Mouse (Mus musculus) kidney, postnatal 0 days (tissue): ENCODE results near the gene Hils1. TPM values are rescaled to one million over a fixed set of nuclear protein-coding genes. Genes with fewer than 3 reads are reported as not detected.

ENCODE experiments used
- ATAC-seq: fragments of 200-750 bp; cut with Nextera tagmentation; replicated peaks from 2 replicates; pipeline ENCODE4 v1.8.0; 2017; ENCODE audit warnings: low read depth, moderate number of reproducible peaks, moderate TSS enrichment, moderate library complexity; ENCODE audit not compliant: low FRiP score
- DNase-seq: peaks from one replicate; pipeline ENCODE4 v3.0.0-alpha.2; 2016; ENCODE audit warnings: low spot score
- H3K27ac ChIP-seq: fragments of 300-500 bp; sonication (generic); 2 replicates; pipeline ENCODE4 v1.5.1; 2014; ENCODE audit warnings: mild to moderate bottlenecking
- H3K27me3 ChIP-seq: fragments of 300-500 bp; sonication (generic); 2 replicates; pipeline ENCODE4 v1.6.1; 2014; ENCODE audit warnings: low read length, mixed read lengths; ENCODE audit not compliant: insufficient read depth
- H3K36me3 ChIP-seq: fragments of 300-500 bp; sonication (generic); 2 replicates; pipeline ENCODE4 v1.6.1; 2014; ENCODE audit warnings: low read length, mixed read lengths; ENCODE audit not compliant: insufficient read depth
- H3K4me1 ChIP-seq: fragments of 300-500 bp; sonication (generic); replicated peaks from 2 replicates; pipeline ENCODE4 v1.6.1; 2014; ENCODE audit warnings: antibody characterized with exemption, low read length, mixed read lengths; ENCODE audit not compliant: insufficient read depth
- H3K4me2 ChIP-seq: fragments of 300-500 bp; sonication (generic); 2 replicates; pipeline ENCODE4 v1.6.1; 2014; ENCODE audit warnings: mild to moderate bottlenecking, low read length, moderate library complexity, mixed read lengths
- H3K4me3 ChIP-seq: fragments of 300-500 bp; sonication (generic); replicated peaks from 2 replicates; pipeline ENCODE4 v1.5.1; 2014; ENCODE audit warnings: low read depth, low read length
- H3K9ac ChIP-seq: fragments of 300-500 bp; sonication (generic); 2 replicates; pipeline ENCODE4 v1.6.1; 2014; ENCODE audit warnings: low read depth, low read length
- H3K9me3 ChIP-seq: fragments of 300-500 bp; sonication (generic); replicated peaks from 2 replicates; pipeline ENCODE4 v1.6.1; 2016; ENCODE audit warnings: low read length, inconsistent platforms, mixed read lengths
- CTCF ChIP-seq: IDR thresholded peaks from 2 replicates; pipeline ENCODE4 v1.5.1; 2016; ENCODE audit warnings: antibody characterized with exemption, low read depth, mild to moderate bottlenecking, moderate library complexity
- WGBS: fragments of 180-500 bp; shearing (Covaris S2); extraction: QIAGEN DNeasy Blood & Tissue Kit; methylation state at CpG from one replicate; pipeline ENCODE4 v1.1.7; 2014; 5-methylcytosine and 5-hydroxymethylcytosine counted together
- polyA plus RNA-seq: library from polyadenylated mRNA; unstranded; fragments of >200 nt; fragmentation: Nextera tagmentation; extraction: Ambion mirVana; gene quantifications from 2 replicates; pipeline ENCODE4 v1.2.1, GENCODE M21; 2015

Gene Hils1
- polyA plus RNA-seq, 1 experiment from 2014 or later = not detected

DNA sequence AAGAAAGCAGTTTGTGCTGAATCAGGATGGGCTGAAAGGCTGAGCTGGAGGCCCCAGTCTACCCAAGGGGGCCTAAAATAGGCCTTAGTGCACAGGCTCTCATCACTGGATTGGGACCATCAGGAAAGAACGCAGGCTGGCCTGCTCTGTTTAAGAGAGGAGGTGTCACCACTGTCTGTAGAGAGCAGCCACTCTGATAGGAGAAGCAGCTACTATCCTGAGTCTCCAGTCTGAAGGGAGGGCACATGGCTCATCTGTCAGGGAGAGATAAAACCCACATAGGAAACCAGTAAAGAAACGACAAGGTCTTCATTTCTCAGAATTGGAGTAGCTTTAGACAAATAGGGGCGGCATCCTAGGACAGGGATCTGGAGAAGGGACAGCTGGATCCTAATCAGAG is 44.7 kb downstream of the Hils1 start:
- 52% methylated on average over 3 of the region's 3 CpGs for WGBS
- Histone ChIP-seq H3K4me2 (no peak overlapping the region), H3K27ac (no peak overlapping the region), H3K4me3 (no peak overlapping the region), H3K36me3 (0 out of 2 replicates have a peak, but pooled peaks cover 2% of the 10 kb centered on the region), H3K9me3 (no peaks in the 10 kb centered on the region), H3K27me3 (no peaks in the 10 kb centered on the region), H3K9ac (no peak overlapping the region; the same call in 1 of the 2 replicates), H3K4me1 (peaks cover 25% of the 10 kb centered on the region)
- ATAC-seq = no peak
- DNase-seq = no peak
- no peak for TF ChIP-seq CTCF

GRCm38 (mm10) chr11:95012487-95012886 is 45.1 kb downstream of the Hils1 start:
- H3K4me3 ChIP-seq = no peak overlapping the region
- WGBS = 54% methylated on average over 3 of the region's 3 CpGs

DNA sequence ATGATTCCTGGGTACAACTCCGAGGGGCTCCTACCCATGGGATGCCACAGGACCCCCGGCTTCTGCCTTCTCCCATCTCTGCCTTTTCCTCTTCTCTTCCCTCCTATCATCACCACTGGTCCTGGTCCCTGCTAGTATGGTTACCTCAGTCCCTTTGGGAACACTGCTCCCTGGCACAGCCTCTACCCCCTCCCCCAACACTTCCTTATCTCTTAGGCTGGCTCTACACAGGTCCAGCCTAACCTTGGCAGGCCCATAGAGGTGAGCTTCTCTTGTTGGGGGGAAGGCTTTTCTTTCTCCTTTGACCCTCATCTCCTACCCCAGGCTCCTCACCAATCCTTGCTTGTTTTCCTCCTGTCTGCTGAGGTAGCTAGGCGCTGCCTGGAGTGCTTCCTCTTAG is 48.1 kb downstream of the Hils1 start:
- TF ChIP-seq CTCF = no peak
- Histone ChIP-seq H3K36me3 (0 out of 2 replicates have a peak, but pooled peaks cover 2% of the 10 kb centered on the region), H3K4me2 (no peak overlapping the region), H3K9me3 (no peaks in the 10 kb centered on the region), H3K9ac (no peak overlapping the region), H3K27me3 (no peaks in the 10 kb centered on the region), H3K4me3 (no peak overlapping the region), H3K27ac (no peak overlapping the region), H3K4me1 (0 out of 2 replicates have a peak, but pooled peaks cover 14% of the 10 kb centered on the region)
- 88% methylated on average over 3 of the region's 3 CpGs for WGBS
- DNase-seq = no peak
- ATAC-seq = no peak

More at GRCm38 (mm10) chr11:95012487-95012886, 45.1 kb downstream of the Hils1 start:
- no peak for DNase-seq
- 0 out of 2 replicates have a peak, but pooled peaks cover 2% of the 10 kb centered on the region for H3K36me3 ChIP-seq
- H3K27me3 ChIP-seq = no peaks in the 10 kb centered on the region
- H3K4me1 ChIP-seq = peaks cover 25% of the 10 kb centered on the region
- H3K9ac ChIP-seq = no peak overlapping the region; the same call in 1 of the 2 replicates
- no peak for ATAC-seq
- no peak overlapping the region for H3K4me2 ChIP-seq
- no peak overlapping the region for H3K27ac ChIP-seq
- no peaks in the 10 kb centered on the region for H3K9me3 ChIP-seq
- no peak for TF ChIP-seq CTCF

Other genes starting within 250 kb of the Hils1 start
- 0.26 and 0.28 TPM in 2 replicates for gene Cdc34b, start 225.8 kb upstream of the Hils1 start, polyA plus RNA-seq
- gene Tmem92, start 184.9 kb upstream of the Hils1 start, polyA plus RNA-seq = not detected in 2 replicates
- 353 and 441 TPM in 2 replicates for gene Col1a1, start 31.4 kb upstream of the Hils1 start, polyA plus RNA-seq
- gene Sgca, start 8.7 kb downstream of the Hils1 start, polyA plus RNA-seq = 0.28 and 0.52 TPM in 2 replicates
- 10.3 and 10.6 TPM in 2 replicates for gene Ppp1r9b, start 23.4 kb downstream of the Hils1 start, polyA plus RNA-seq
- 13.1 and 14.5 TPM in 2 replicates for gene Samd14, start 42.3 kb downstream of the Hils1 start, polyA plus RNA-seq
- gene Pdk2, start 73.8 kb downstream of the Hils1 start, polyA plus RNA-seq = 94.5 and 94.7 TPM in 2 replicates
- gene Itga3, start 109.2 kb downstream of the Hils1 start, polyA plus RNA-seq = 24.4 and 26.1 TPM in 2 replicates
- gene Dlx3, start 152.5 kb downstream of the Hils1 start, polyA plus RNA-seq = 0.45 and 0.62 TPM in 2 replicates
- not detected in 2 replicates for gene Dlx4, start 178.7 kb downstream of the Hils1 start, polyA plus RNA-seq